Mouse (Mus musculus) adrenal gland, adult 18-20 months (tissue): ENCODE data around the gene Platr25. TPM values are rescaled to one million over a fixed set of nuclear protein-coding genes. Genes with fewer than 3 reads are reported as not detected.
"Not testable (repeated sequence)": the region's sequence is repeated elsewhere in the genome, so short reads cannot be mapped to it uniquely, and the experiment has no call there.

Source experiments
- DNase-seq, 2 experiments: peaks; one replicate each; pipeline ENCODE4 v3.0.0; 2021 to 2022; ENCODE audit warnings: low spot score in 2 of 2
- long read RNA-seq, 2 experiments: library from polyadenylated mRNA; stranded (forward); transcript quantifications; one replicate each; pipeline ENCODE4 v2.0.0; 2021
- microRNA-seq, 2 experiments: library from miRNA; unstranded; fragments of <30 nt; microRNA quantifications; one replicate each; pipeline ENCODE4 v1.2.0; 2021; ENCODE audit warnings: borderline number of aligned reads in 2 of 2
- total RNA-seq, 2 experiments: library from RNA; stranded (reverse); gene quantifications; 1 replicate in 1 of 2; 2 replicates in 1 of 2; pipeline ENCODE4 v1.2.3; 2021

Gene Platr25
- 1 to 10 TPM; 2.7 to 3.4 TPM for total RNA-seq
- long read RNA-seq, experiment 1 = 0 reads
- long read RNA-seq, experiment 2, partial matches to known transcripts = 0 of 4 reads
- long read RNA-seq, experiment 2, other reads (novel, unspliced or antisense) = 0 of 4 reads

DNA sequence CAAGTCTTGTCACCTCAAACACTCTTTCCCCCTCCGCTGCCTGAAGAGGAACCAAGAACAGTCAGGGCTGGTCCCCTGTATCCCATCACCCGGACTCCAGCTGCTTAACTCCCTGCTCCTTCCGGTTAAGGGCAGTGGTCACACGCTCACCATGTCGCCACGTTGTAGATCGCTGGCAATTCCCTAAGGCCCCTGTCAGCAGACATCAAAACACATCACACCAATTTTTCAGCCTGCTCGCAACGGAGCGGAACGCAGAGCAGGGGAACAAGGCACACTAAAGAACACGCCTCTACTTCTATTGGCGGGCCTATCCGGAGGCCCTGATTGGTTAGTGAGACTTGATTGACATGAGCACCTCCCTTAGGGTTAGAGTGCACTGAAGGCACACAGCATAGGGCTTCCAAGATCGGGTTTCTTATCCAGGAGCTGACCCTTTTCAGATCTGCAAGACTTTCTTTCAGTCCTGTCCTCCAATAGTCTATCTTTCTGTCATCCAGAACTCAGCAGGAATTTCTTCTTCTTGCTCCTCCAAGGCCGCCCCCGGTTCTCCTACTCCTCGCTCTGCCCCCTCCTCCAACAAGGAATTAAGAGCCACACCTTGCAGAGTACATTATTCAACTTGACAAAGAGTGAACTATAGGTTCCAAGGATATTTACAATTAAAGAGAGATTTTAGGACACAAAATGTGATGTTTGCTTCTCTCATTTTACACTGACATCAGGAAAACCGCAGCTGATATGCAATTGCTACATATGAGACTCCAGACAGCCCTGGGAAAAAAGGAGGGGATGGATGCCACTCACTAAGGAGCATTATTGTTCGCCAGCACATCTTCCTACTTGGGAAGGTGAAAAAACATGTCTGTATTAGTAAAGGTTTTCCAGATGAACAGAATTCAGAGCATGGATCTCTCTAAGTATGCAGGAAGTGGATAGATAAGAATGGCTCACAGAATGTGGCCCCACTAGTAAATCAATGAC lies at the start of gene Platr25:
Platr25 (minus strand) TSS at position 278 of the 984 bp plus-strand sequence.
- peak; percentile 12 to 26 for DNase-seq

DNA sequence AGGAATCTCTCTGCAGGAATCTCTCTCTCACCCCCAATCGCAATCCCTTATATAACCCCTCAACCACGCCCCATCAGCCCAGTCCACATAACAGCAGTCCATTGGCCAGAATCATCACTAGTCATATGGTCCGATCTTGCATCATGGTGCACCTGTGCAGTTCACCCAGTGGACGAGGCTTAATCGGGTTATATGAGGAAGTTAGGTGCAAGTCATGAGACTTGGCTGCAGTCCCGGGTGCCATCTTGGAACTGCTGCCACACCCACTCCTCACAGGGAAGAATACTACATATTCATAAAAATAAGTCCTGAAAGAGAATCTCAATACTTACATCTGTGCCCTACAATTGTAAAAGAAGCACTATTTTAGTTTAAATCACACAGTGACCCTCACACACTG lies 47.5 kb upstream of the Platr25 start:
- DNase-seq = not testable (repeated sequence)

GRCm38 (mm10) chr13:62786135-62786493 lies 25.6 kb upstream of the Platr25 start:
- DNase-seq = not testable (repeated sequence)

DNA sequence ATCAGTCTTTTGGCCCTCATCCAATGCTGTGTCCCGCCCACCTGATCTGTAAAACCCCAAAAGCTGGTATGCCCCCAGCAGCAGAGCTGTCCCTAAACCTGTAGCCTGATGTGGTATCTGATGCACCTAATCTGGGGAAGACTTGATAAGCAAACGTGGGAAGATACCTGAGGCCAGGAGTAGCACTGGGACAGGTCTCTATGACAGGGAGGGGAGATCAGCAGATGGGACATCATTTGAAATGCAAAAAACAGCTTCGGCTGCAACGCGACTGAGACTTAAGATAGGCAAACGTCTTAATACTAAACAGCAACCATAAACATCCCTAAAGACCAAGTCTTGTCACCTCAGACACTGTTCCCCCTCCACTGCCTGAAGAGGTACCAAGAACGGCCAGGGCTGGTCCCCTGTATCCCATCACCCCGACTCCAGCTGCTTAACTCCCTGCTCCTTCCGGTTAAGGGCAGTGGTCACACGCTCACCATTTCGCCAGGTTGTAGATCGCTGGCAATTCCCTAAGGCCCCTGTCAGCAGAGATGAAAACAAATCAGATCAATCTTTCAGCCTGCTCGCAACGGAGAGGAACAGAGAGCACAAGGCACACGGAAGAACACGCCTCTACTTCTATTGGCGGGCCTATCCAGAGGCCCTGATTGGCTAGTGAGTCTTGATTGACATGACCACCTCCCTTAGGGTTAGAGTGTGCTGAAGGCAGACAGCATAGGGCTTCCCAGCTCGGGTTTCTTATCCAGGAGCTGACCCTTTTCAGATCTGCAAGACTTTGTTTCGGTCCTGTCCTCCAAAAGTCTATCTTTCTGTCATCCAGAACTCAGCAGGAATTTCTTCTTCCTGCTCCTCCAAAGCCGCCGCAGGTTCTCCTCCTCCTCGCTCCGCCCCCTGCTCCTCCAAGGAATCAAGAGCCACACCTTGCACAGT lies 25.0 kb upstream of the Platr25 start, which contains the start of gene Gm5141:
Gm5141 (minus strand) TSS at position 610 of the 936 bp plus-strand sequence.
- DNase-seq = peak; percentile 16 to 28

GRCm38 (mm10) chr13:62763806-62764205 lies 3.3 kb upstream of the Platr25 start:
- peak in 1 of 2 experiments; percentile 30 for DNase-seq

- DNase-seq = no peak
Measured at GRCm38 (mm10) chr13:62733322-62733721, 27.2 kb downstream of the Platr25 start.

GRCm38 (mm10) chr13:62712611-62713010 lies 47.9 kb downstream of the Platr25 start:
- DNase-seq = not testable (repeated sequence)

DNA sequence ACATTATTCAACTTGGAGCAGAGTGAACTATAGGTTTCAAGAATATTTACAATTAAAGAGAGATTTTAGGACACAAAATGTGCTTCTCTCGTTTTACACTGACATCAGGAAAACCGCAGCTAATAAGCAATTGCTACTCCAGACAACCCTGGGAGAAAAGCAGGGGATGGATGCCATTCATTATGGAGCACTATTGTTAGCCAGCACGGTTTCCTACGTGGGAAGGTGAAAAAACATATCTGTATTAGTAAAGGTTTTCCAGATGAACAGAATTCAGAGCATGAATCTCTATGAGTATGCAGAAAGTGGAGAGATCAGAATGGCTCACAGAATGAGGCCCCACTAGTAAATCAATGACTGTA lies 75.2 kb downstream of the Platr25 start:
- DNase-seq = not testable (repeated sequence)

DNA sequence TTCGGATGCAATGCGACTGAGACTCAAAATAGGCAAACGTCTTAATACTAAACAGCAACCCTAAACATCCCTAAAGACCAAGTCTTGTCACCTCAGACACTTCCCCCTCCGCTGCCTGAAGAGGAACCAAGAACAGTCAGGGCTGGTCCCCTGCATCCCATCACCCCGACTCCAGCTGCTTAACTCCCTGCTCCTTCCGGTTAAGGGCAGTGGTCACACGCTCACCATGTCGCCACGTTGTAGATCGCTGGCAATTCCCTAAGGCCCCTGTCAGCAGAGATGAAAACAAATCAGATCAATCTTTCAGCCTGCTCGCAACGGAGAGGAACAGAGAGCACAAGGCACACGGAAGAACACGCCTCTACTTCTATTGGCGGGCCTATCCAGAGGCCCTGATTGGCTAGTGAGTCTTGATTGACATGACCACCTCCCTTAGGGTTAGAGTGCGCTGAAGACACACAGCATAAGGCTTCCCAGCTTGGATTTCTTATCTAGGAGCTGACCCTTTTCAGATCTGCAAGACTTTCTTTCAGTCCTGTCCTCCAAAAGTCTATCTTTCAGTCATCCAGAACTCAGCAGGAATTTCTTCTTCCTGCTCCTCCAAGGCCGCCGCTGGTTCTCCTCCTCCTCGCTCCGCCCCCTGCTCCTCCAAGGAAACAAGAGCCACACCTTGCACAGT lies 75.8 kb downstream of the Platr25 start:
- DNase-seq = peak in 1 of 2 experiments; percentile 20

DNA sequence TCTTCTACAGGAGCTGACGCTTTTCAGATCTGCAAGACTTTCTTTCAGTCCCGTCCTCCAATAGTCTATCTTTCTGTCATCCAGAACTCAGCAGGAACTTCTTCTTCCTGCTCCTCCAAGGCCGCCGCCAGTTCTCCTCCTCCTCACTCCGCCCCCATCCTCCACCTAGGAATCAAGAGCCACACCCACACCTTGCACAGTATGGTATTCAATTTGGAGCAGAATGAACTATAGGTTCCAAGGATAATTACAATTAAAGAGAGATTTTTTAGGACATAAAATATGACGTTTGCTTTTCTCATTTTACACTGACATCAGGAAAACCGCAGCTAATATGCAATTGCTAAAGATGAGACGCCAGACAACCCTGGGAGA lies 107.2 kb downstream of the Platr25 start:
- no peak for DNase-seq

DNA sequence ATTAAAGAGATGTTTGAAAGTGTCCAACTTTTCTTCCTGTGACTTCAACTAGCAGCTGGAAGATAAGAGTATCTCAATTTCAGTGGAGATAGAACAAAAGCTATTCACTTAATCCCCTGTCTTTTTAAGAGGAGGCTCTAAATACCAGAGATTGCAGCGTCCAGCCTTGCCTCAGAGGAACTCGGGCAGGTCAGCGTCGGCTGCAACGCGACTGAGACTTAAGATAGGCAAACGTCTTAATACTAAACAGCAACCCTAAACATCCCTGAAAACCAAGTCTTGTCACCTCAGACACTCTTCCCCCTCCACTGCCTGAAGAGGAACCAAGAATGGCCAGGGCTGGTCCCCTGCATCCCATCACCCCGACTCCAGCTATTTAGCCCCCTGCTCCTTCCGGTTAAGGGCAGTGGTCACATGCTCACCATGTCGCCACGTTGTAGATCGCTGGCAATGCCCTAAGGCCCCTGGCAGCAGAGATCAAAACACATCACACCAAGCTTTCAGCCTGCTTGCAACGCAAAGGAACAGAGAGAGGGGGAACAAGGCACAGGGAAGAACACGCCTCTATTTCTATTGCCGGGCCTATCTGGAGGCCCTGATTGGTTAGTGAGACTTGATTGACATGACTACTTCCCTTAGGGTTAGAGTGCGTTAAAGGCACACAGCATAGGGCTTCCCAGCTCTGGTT lies 107.7 kb downstream of the Platr25 start:
- DNase-seq = peak; percentile 33 to 34

GRCm38 (mm10) chr13:62627071-62627470 lies 133.4 kb downstream of the Platr25 start:
- DNase-seq = not testable (repeated sequence)

GRCm38 (mm10) chr13:62624277-62624665 lies 136.2 kb downstream of the Platr25 start:
- not testable (repeated sequence) for DNase-seq

DNA sequence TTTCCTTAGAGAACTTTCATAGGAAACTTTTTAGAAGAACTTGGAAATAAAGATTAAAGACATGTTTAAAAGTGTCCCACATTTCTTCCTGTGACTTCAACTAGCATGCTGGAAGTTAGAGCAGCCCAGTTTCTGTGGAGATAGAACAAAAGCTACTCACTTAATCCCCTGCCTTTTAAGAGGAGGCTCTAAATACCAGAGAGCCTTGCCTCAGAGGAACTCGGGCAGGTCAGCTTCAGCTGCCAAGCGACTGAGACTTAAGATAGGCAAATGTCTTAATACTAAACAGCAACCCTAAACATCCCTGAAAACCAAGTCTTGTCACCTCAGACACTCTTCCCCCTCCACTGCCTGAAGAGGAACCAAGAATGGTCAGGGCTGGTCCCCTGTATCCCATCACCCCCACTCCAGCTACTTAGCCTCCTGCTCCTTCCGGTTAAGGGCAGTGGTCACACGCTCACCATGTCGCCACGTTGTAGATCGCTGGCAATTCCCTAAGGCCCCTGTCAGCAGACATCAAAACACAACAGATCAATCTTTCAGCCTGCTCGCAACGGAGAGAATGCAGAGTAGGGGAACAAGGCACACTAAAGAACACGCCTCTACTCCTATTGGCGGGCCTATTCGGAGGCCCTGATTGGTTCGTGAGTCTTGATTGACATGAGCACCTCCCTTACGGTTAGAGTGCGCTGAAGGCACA lies 136.8 kb downstream of the Platr25 start, which contains the start of gene 6720489N17Rik:
6720489N17Rik (minus strand) TSS at position 606 of the 700 bp plus-strand sequence.
- DNase-seq = peak; percentile 40 to 55

Small RNA genes lying within 50 kb of the gene (microRNA-seq; reads per million reads assigned to microRNA genes)
- gene Gm24020 (0 reads per million in 2 experiments), gene Gm24588 (0 reads per million in 2 experiments), gene Mir713 (0 reads per million in 2 experiments)

Other genes with a start within 250 kb of the Platr25 start
- not detected for gene Zfp935, start 202.2 kb downstream of the Platr25 start, total RNA-seq
- 1 to 10 TPM; 3.3 TPM for gene Zfp934, start 189.5 kb downstream of the Platr25 start, total RNA-seq
- 1 to 10 TPM in 1 of 2 experiments, under 1 TPM in 1; 0.93 to 1.2 TPM for gene 6720489N17Rik, start 136.5 kb downstream of the Platr25 start, total RNA-seq
- gene Gm5141, start 25.1 kb upstream of the Platr25 start, total RNA-seq = 1 to 10 TPM in 1 of 2 experiments, under 1 TPM in 1; 0.86 to 1.1 TPM
- gene Fbp2, start 97.7 kb upstream of the Platr25 start, total RNA-seq = 1 to 10 TPM; 2.8 to 5.0 TPM
- 1 to 10 TPM; 6.7 to 7.2 TPM for gene Fbp1, start 127.6 kb upstream of the Platr25 start, total RNA-seq
- 100 to 1,000 TPM in 1 of 2 experiments, 10 to 100 TPM in 1; 93.2 to 108 TPM for gene 2010111I01Rik, start 204.2 kb upstream of the Platr25 start, total RNA-seq